Mouse (Mus musculus) layer of hippocampus, adult 9-11 months (tissue): ENCODE data around the gene Pbx2.

ENCODE experiments used
- DNase-seq: peaks from one replicate; pipeline ENCODE4 v3.0.0; 2022

Gene Pbx2

GRCm38 (mm10) chr17:34604511-34605237 lies 13.6 kb downstream of the Pbx2 start:
- DNase-seq, result no peak

- peak; percentile 97 for DNase-seq
Measured at GRCm38 (mm10) chr17:34605609-34606008, 14.5 kb downstream of the Pbx2 start.

GRCm38 (mm10) chr17:34606186-34607039 lies 15.3 kb downstream of the Pbx2 start:
- no peak for DNase-seq

- no peak for DNase-seq
Measured at GRCm38 (mm10) chr17:34607997-34608396, 16.9 kb downstream of the Pbx2 start.

GRCm38 (mm10) chr17:34611050-34611449 lies 20.0 kb downstream of the Pbx2 start:
- no peak for DNase-seq

- no peak for DNase-seq
Measured at GRCm38 (mm10) chr17:34613054-34613645, 22.1 kb downstream of the Pbx2 start.

- no peak for DNase-seq
Measured at GRCm38 (mm10) chr17:34613830-34614229, 22.8 kb downstream of the Pbx2 start.

GRCm38 (mm10) chr17:34615871-34616270 lies 24.8 kb downstream of the Pbx2 start, which contains the start of gene Egfl8:
Gene Egfl8, minus strand, starts transcription at chr17:34615971.
- DNase-seq, result no peak

- DNase-seq, result no peak
Measured at GRCm38 (mm10) chr17:34618999-34619398, 27.9 kb downstream of the Pbx2 start.

- no peak for DNase-seq
Measured at GRCm38 (mm10) chr17:34621006-34621405, 29.9 kb downstream of the Pbx2 start.

GRCm38 (mm10) chr17:34623161-34623560 lies 32.1 kb downstream of the Pbx2 start:
- no peak for DNase-seq

GRCm38 (mm10) chr17:34624981-34625380 lies 33.9 kb downstream of the Pbx2 start:
- DNase-seq, result no peak

GRCm38 (mm10) chr17:34626062-34626772 lies 35.2 kb downstream of the Pbx2 start:
- DNase-seq, result no peak

GRCm38 (mm10) chr17:34626773-34627092 lies 35.7 kb downstream of the Pbx2 start:
- peak; percentile 56 for DNase-seq

GRCm38 (mm10) chr17:34627093-34627942 lies 36.3 kb downstream of the Pbx2 start:
- peak; percentile 92 for DNase-seq

- DNase-seq, result no peak
Measured at GRCm38 (mm10) chr17:34627943-34628643, 37.0 kb downstream of the Pbx2 start, which contains the start of gene Ppt2. Gene Ppt2, minus strand, starts transcription at chr17:34628510.

- DNase-seq, result no peak
Measured at GRCm38 (mm10) chr17:34628644-34628967, 37.5 kb downstream of the Pbx2 start.

- DNase-seq, result peak; percentile 87
Measured at GRCm38 (mm10) chr17:34629221-34629751, 38.2 kb downstream of the Pbx2 start, which contains the start of gene Prrt1. Gene Prrt1, plus strand, starts transcription at chr17:34629533.

GRCm38 (mm10) chr17:34629796-34630603 lies 38.9 kb downstream of the Pbx2 start:
- DNase-seq, result no peak

- no peak for DNase-seq
Measured at GRCm38 (mm10) chr17:34630761-34631301, 39.8 kb downstream of the Pbx2 start.
